Mouse (Mus musculus): ENCODE data around the gene Gm20388.

DNA sequence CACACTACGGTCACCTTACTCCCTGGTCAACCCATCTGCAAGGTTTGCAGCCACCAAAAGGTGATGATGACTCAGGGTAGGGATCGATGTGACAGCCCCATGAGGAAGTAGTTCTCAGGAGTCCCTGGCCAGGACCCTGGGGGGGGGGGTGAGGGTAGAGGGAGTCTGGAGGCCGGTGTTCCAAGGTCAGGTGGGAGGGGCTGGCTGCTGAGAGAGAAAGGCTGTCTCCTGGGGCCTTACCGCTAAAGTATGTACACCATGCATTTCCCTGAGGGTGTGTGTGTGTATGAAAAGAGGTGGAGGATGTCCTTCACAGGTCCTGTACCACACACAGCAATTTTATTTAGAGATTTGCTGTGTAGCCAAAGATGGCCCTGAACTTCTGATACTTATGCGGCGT, 2742.0 kb downstream of the Gm20388 start:
- TF ChIP-seq CTCF (IDR thresholded peaks at IDR 0.05; ENCODE audit: extremely low read depth, insufficient read depth, low read length) (no peak), POLR2A (IDR thresholded peaks at IDR 0.05; ENCODE audit: extremely low read depth, insufficient read depth, low read length) (no peak)

Measured in cortical plate, adult 2 months (tissue).